Mouse (Mus musculus) stomach, postnatal 0 days (tissue): ENCODE results near the gene Tcf12. TPM values are rescaled to one million over a fixed set of nuclear protein-coding genes. Genes with fewer than 3 reads are reported as not detected.

Source experiments
- ATAC-seq: fragments of 200-750 bp; cut with Nextera tagmentation; 2 replicates; pipeline ENCODE4 v1.8.0; 2017; ENCODE audit not compliant: low FRiP score, low TSS enrichment
- DNase-seq: peaks from one replicate; pipeline ENCODE4 v3.0.0-alpha.2; 2016; ENCODE audit warnings: low spot score
- H3K27ac ChIP-seq: fragments of 300-500 bp; sonication (generic); replicated peaks from 2 replicates; pipeline ENCODE4 v1.5.1; 2014; ENCODE audit warnings: mild to moderate bottlenecking, control low read depth
- H3K27me3 ChIP-seq: fragments of 300-500 bp; sonication (generic); 2 replicates; pipeline ENCODE4 v1.6.1; 2014; ENCODE audit warnings: low read length; ENCODE audit not compliant: control insufficient read depth, insufficient read depth
- H3K36me3 ChIP-seq: fragments of 300-500 bp; sonication (generic); 2 replicates; pipeline ENCODE4 v1.6.1; 2014; ENCODE audit warnings: low read length, mixed read lengths; ENCODE audit not compliant: control insufficient read depth, insufficient read depth
- H3K4me1 ChIP-seq: fragments of 300-500 bp; sonication (generic); replicated peaks from 2 replicates; pipeline ENCODE4 v1.6.1; 2014; ENCODE audit warnings: antibody characterized with exemption; ENCODE audit not compliant: control insufficient read depth, insufficient read depth
- H3K4me2 ChIP-seq: fragments of 300-500 bp; sonication (generic); replicated peaks from 2 replicates; pipeline ENCODE4 v1.6.1; 2014; ENCODE audit warnings: low read depth, mild to moderate bottlenecking, control low read depth, moderate library complexity
- H3K4me3 ChIP-seq: fragments of 300-500 bp; sonication (generic); 2 replicates; pipeline ENCODE4 v1.5.1; 2014; ENCODE audit warnings: low read depth, low read length, control low read depth
- H3K9ac ChIP-seq: fragments of 300-500 bp; sonication (generic); 2 replicates; pipeline ENCODE4 v1.6.1; 2014; ENCODE audit warnings: mild to moderate bottlenecking, low read length, control low read depth, mixed read lengths
- H3K9me3 ChIP-seq: fragments of 300-500 bp; sonication (generic); 2 replicates; pipeline ENCODE4 v1.6.1; 2016; ENCODE audit warnings: low read length; ENCODE audit not compliant: control insufficient read depth
- CTCF ChIP-seq: IDR thresholded peaks from 2 replicates; pipeline ENCODE4 v1.5.1; 2016; ENCODE audit warnings: antibody characterized with exemption, low read depth, mild to moderate bottlenecking, moderate library complexity
- EP300 ChIP-seq: optimal IDR thresholded peaks from 2 replicates; pipeline ENCODE3; 2016; ENCODE audit warnings: antibody characterized with exemption
- WGBS: fragments of 180-500 bp; shearing (Covaris S2); extraction: QIAGEN DNeasy Blood & Tissue Kit; methylation state at CpG from one replicate; pipeline ENCODE4 v1.1.7; 2014; 5-methylcytosine and 5-hydroxymethylcytosine counted together
- microRNA-seq: library from miRNA; unstranded; fragments of <30 nt; microRNA quantifications from one replicate; pipeline ENCODE4, GENCODE M21; 2016
- polyA plus RNA-seq: library from polyadenylated mRNA; unstranded; fragments of >200 nt; fragmentation: Nextera tagmentation; extraction: Ambion mirVana; gene quantifications from 2 replicates; pipeline ENCODE4 v1.2.1, GENCODE M21; 2015

Gene Tcf12
- polyA plus RNA-seq, 1 experiment from 2014 or later = 28.7 TPM

- ATAC-seq = no peak
- no peak for DNase-seq
- no peaks in the 10 kb centered on the region for H3K36me3 ChIP-seq
These were observed 308.4 kb downstream of the Tcf12 start for GRCm38 (mm10) chr9:71803281-71803680.

DNA sequence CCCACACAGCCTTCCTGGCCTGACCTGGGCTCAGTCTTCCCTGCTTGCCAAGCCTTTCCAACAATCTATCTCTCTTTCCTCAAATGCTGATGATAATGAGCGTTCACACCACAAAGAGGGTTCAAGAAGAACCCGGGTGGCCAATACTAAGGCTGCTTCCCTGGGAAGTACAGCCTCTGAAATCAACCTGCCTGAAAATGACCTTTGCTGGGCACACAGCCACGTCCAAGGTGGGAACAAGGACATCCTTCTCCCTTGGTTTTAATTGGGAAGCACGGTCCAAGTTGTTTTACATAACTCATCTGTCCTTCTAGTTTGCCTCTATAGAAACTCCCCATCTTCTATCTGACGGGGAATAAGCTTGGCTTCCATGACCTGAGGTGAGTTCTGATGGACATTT lies 312.1 kb downstream of the Tcf12 start:
- no peak for DNase-seq
- Histone ChIP-seq H3K27me3 (no peaks in the 10 kb centered on the region), H3K9me3 (no peaks in the 10 kb centered on the region), H3K4me2 (no peak overlapping the region), H3K27ac (no peak overlapping the region), H3K4me1 (no peaks in the 10 kb centered on the region), H3K4me3 (no peak overlapping the region), H3K36me3 (no peaks in the 10 kb centered on the region), H3K9ac (no peak overlapping the region)
- TF ChIP-seq CTCF (no peak), EP300 (no peak)
- 83% methylated on average over 5 of the region's 5 CpGs for WGBS
- ATAC-seq = no peak

More at GRCm38 (mm10) chr9:71803281-71803680, 308.4 kb downstream of the Tcf12 start:
- H3K4me3 ChIP-seq = no peak overlapping the region
- no peaks in the 10 kb centered on the region for H3K4me1 ChIP-seq
- H3K9ac ChIP-seq = no peak overlapping the region
- H3K27me3 ChIP-seq = no peaks in the 10 kb centered on the region
- TF ChIP-seq CTCF = no peak
- no peak for TF ChIP-seq EP300
- WGBS = 48% methylated on average over 7 of the region's 7 CpGs
- H3K27ac ChIP-seq = no peak overlapping the region
- H3K4me2 ChIP-seq = no peak overlapping the region
- H3K9me3 ChIP-seq = no peaks in the 10 kb centered on the region

DNA sequence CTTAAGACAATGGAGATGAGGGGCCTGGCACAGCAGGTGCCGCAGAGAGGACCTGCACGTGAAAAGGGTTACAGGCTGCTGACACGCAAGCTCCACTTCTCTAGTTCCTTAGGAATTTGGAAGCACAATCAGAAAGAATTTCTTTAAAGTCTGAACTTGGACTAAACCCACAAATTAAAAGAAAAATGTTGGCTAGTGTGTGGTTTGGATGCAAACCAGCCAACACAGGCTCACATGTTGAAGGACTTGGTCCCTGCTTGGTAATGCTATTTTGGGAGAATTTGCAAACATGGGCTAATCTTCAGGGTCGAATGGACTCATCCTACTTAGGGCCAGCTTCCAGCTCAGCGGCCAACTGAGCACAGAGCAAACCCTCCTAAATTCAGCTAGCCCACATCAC lies 313.5 kb downstream of the Tcf12 start:
- Histone ChIP-seq H3K27ac (no peak overlapping the region), H3K4me1 (no peaks in the 10 kb centered on the region), H3K9ac (no peak overlapping the region), H3K4me2 (no peak overlapping the region), H3K9me3 (no peaks in the 10 kb centered on the region), H3K27me3 (no peaks in the 10 kb centered on the region), H3K36me3 (no peaks in the 10 kb centered on the region), H3K4me3 (no peak overlapping the region)
- ATAC-seq = no peak
- DNase-seq = no peak
- 44% methylated on average over 5 of the region's 5 CpGs for WGBS
- no peak for TF ChIP-seq CTCF
- TF ChIP-seq EP300 = no peak

Small RNA genes lying within 50 kb of the gene (microRNA-seq; reads per million reads assigned to microRNA genes)
- gene Gm27450 = not detected

Other genes starting within 250 kb of the Tcf12 start
- 11.4 and 12.0 TPM in 2 replicates for gene Zfp280d, start 163.0 kb upstream of the Tcf12 start, polyA plus RNA-seq